7 mouse cellular contexts compared by ENCODE assay signal in the genomic region with DNA sequence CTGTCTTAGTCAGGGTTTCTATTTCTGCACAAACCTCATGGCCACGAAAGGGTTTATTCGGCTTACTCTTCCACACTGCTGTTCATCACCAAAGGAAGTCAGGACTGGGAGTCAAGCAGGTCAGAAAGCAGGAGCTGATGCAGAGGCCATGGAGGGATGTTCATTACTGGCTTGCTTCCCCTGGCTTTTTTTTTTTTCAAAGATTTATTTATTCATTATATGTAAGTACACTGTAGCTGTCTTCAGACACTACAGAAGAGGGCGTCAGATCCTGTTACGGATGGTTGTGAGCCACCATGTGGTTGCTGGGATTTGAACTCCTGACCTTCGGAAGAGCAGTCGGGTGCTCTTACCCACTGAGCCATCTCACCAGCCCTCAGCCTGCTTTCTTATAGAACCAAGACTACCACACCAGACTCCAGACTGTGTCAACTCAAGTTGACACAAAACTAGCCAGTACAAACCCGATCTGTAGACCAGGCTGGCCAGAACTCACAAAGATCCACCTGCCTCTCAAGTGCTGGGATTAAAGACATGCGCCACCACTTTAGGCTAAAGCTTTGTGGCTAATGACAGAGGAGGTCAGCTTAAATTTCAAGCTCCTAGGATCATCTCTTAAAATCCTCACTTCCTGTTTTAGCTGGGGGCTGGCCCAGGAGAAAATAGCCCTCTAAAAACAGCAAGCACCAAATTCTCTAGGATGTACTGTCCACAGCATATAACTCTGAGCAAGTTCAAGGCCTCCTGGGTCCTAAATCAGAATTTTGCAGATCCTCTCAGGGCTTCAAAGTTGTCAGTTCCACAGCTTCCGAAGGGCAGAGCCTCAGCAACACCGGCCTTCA. TPM values are rescaled to one million over a fixed set of nuclear protein-coding genes. Genes with fewer than 3 reads are reported as not detected.
DNase-seq lines count a peak whose midpoint lies in the region; ATAC-seq and TF ChIP-seq lines count a peak whose summit lies in the region.
"Not testable (repeated sequence)": the region's sequence is repeated elsewhere in the genome, so short reads cannot be mapped to it uniquely, and the experiment has no call there.

No protein-coding gene starts in this region.

- not testable (repeated sequence) for H3K36me3 ChIP-seq in forebrain, embryonic 12.5 days (replicated peaks); liver, embryonic 11.5 days (ENCODE audit: control insufficient read depth, insufficient read depth, low read length); neural tube, embryonic 13.5 days
- peaks cover 10% of the 10 kb centered on the region; the same call in 1 of the 2 replicates for H3K36me3 ChIP-seq in heart, embryonic 15.5 days

- H3K4me3 ChIP-seq in bone marrow macrophage, adult 2 months (ENCODE audit: insufficient read depth, low read length): peak overlapping the region; percentile 73
- H3K4me3 ChIP-seq in forebrain, embryonic 12.5 days (replicated peaks): peak overlapping the region; percentile 59
- peak overlapping the region; percentile 60 for H3K4me3 ChIP-seq in heart, embryonic 15.5 days
- H3K4me3 ChIP-seq in liver, embryonic 11.5 days (ENCODE audit: low read depth, low read length): peak overlapping the region; percentile 61
- H3K4me3 ChIP-seq in neural tube, embryonic 13.5 days: peak overlapping the region; percentile 55

- H3K27me3 ChIP-seq in forebrain, embryonic 12.5 days; heart, embryonic 15.5 days; liver, embryonic 11.5 days (replicated peaks; ENCODE audit: control insufficient read depth, insufficient read depth, low read length); neural tube, embryonic 13.5 days: not testable (repeated sequence)

- not testable (repeated sequence) for TF ChIP-seq POLR2A in bone marrow macrophage, adult 2 months (IDR thresholded peaks at IDR 0.05; ENCODE audit: borderline replicate concordance, low read depth, low read length)

- H3K4me2 ChIP-seq in forebrain, embryonic 12.5 days: peak overlapping the region; percentile 71
- peak overlapping the region; percentile 81 for H3K4me2 ChIP-seq in heart, embryonic 15.5 days
- H3K4me2 ChIP-seq in liver, embryonic 11.5 days: peak overlapping the region; percentile 76
- peak overlapping the region; percentile 79 for H3K4me2 ChIP-seq in neural tube, embryonic 13.5 days

- not testable (repeated sequence) for TF ChIP-seq CTCF in bone marrow macrophage, adult 2 months (IDR thresholded peaks at IDR 0.05; ENCODE audit: low read depth, low read length)

- 74% methylated on average over 10 of the region's 10 CpGs for WGBS in forebrain, embryonic 12.5 days
- WGBS in heart, embryonic 15.5 days: 68% methylated on average over 10 of the region's 10 CpGs
- 66% methylated on average over 10 of the region's 10 CpGs for WGBS in liver, embryonic 11.5 days
- 77% methylated on average over 10 of the region's 10 CpGs for WGBS in neural tube, embryonic 13.5 days

- ATAC-seq in forebrain, embryonic 12.5 days (ENCODE audit: low FRiP score); heart, embryonic 15.5 days (replicated peaks; ENCODE audit: insufficient number of reproducible peaks, insufficient read depth, low FRiP score, low read depth); liver, embryonic 11.5 days (replicated peaks; ENCODE audit: low FRiP score); neural tube, embryonic 13.5 days (ENCODE audit: low read depth): not testable (repeated sequence)
- peak; percentile 7 for ATAC-seq in megakaryocyte progenitor cell, adult 5-6 weeks (replicated peaks; ENCODE audit: poor library complexity)

- peaks cover 37% of the 10 kb centered on the region for H3K4me1 ChIP-seq in bone marrow macrophage, adult 2 months (ENCODE audit: control insufficient read depth, insufficient read depth, low read length)
- not testable (repeated sequence) for H3K4me1 ChIP-seq in forebrain, embryonic 12.5 days; liver, embryonic 11.5 days (replicated peaks; ENCODE audit: control insufficient read depth, insufficient read depth, low read length); neural tube, embryonic 13.5 days (replicated peaks)
- H3K4me1 ChIP-seq in heart, embryonic 15.5 days (replicated peaks): peaks cover 18% of the 10 kb centered on the region

- peak overlapping the region; percentile 75 for H3K9ac ChIP-seq in forebrain, embryonic 12.5 days
- H3K9ac ChIP-seq in heart, embryonic 15.5 days: peak overlapping the region; percentile 71
- peak overlapping the region; percentile 64 for H3K9ac ChIP-seq in liver, embryonic 11.5 days (ENCODE audit: low read depth, low read length)
- peak overlapping the region; percentile 81 for H3K9ac ChIP-seq in neural tube, embryonic 13.5 days

- not testable (repeated sequence) for H3K9me3 ChIP-seq in forebrain, embryonic 12.5 days; heart, embryonic 15.5 days (replicated peaks); liver, embryonic 11.5 days (ENCODE audit: control insufficient read depth, low read length); neural tube, embryonic 13.5 days

- peak; percentile 15 for DNase-seq in kidney, adult 18-20 months
- DNase-seq in liver, embryonic 11.5 days (ENCODE audit: low spot score): not testable (repeated sequence)

- peak overlapping the region; percentile 95 for H3K27ac ChIP-seq in bone marrow macrophage, adult 2 months (ENCODE audit: insufficient read depth, low read depth, low read length)
- peak overlapping the region; percentile 42; the same call in 1 of the 2 replicates for H3K27ac ChIP-seq in forebrain, embryonic 12.5 days
- peak overlapping the region; percentile 73 for H3K27ac ChIP-seq in heart, embryonic 15.5 days
- H3K27ac ChIP-seq in liver, embryonic 11.5 days (ENCODE audit: low read depth, low read length): peak overlapping the region; percentile 4
- H3K27ac ChIP-seq in neural tube, embryonic 13.5 days (replicated peaks): peak overlapping the region; percentile 61; the same call in 1 of the 2 replicates

RNA-seq across cellular contexts. Expression of gene Adcy9, which starts 54.0 kb away (rescaled TPM):
- 8.2 and 10.5 TPM in 2 replicates for polyA plus RNA-seq in bone marrow macrophage, adult 2 months (2012; ENCODE audit: insufficient read depth, insufficient read length, missing spikeins)
- polyA plus RNA-seq in forebrain, embryonic 12.5 days (2016; fragmentation: Nextera tagmentation; extraction: Ambion mirVana): 1.4 and 1.8 TPM in 2 replicates
- polyA plus RNA-seq in heart, embryonic 15.5 days (2015; fragmentation: Nextera tagmentation; extraction: Ambion mirVana): 1.1 and 1.5 TPM in 2 replicates
- polyA plus RNA-seq in liver, embryonic 11.5 days (2014; fragmentation: Nextera tagmentation; extraction: Ambion mirVana): 1.6 and 2.1 TPM in 2 replicates
- 1.1 and 2.7 TPM in 2 replicates for total RNA-seq in megakaryocyte progenitor cell, adult 5-6 weeks (2015)
- 3.7 and 4.7 TPM in 2 replicates for total RNA-seq in megakaryocyte progenitor cell, adult 5-6 weeks (2017)
- polyA plus RNA-seq in neural tube, embryonic 13.5 days (2015; fragmentation: Nextera tagmentation; extraction: Ambion mirVana): 2.8 and 2.9 TPM in 2 replicates

Comparison
In these comparisons a context has a peak if more than half of its experiments do, and no peak if none do; other contexts are left out.
1. H3K27ac ChIP-seq: peak in every context shown above with its lines; median percentile 95 in bone marrow macrophage, adult 2 months; 73 in heart, embryonic 15.5 days; 61 in neural tube, embryonic 13.5 days; 42 in forebrain, embryonic 12.5 days; 4 in liver, embryonic 11.5 days.